Mouse (Mus musculus) inflammation-experienced regulatory T-cells, adult 6 months (primary cell): Measurements from ENCODE around the gene Mgrn1. TPM values are rescaled to one million over a fixed set of nuclear protein-coding genes. Genes with fewer than 3 reads are reported as not detected.
A peak's percentile ranks its signal among the peaks of the same experiment; 100 is the strongest.

Experiments used
- ATAC-seq: one replicate; pipeline ENCODE4 v1.8.0; 2017
- polyA plus RNA-seq, 3 experiments: library from polyadenylated mRNA; unstranded; fragments of 100-300 nt; shearing (Covaris generic); gene quantifications; one replicate each; pipeline ENCODE4 v1.2.1; 2017

Mgrn1 gene
- 10 to 100 TPM; 18.0 to 42.4 (median 35.7) TPM for polyA plus RNA-seq

DNA sequence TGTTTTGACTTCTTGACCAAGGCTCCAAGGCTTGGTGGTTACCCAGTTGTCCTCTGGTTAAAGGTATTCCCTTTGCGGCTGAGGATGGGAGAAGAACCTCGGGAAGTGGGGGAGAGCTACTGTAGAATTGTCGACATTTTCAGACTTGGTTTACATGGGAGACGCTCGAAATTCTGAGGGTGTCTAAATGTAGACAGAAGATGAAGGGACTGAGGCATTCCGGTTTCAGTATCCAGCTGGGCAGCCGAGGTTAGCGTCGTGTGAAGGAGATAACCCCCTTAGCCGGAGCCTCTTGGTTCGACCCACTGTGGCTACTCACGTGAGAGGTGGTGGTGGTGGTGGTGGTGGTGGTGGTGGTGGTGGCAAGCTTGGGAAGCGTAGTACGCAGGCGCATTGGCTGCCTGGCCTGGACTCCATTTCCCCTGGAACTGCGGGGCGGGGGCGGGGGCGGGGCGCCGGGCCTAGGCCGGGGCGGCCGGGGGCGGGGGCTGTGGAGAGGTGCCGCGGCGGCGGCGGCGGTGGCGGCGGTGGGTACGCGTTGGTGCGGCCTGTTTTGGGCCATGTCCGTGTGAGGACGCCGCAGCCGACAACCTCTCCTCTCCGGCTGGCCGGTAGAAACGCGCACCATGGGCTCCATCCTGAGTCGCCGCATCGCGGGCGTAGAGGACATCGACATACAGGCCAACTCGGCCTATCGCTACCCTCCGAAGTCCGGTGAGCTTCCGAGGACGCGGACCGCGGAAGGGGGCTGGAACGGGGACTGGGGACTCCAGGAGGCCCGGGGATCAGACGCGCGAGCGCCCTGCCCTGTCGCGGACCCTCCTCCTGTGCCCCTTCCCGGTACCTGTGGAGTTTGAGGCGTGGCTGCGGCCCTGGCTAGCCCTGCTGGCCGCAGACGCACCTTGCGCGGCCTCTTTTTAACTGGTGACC is at the start of gene Mgrn1:
Gene Mgrn1 (plus strand): TSS at position 490 of the 930 bp plus-strand sequence.
- ATAC-seq: peak; percentile 56

GRCm38 (mm10) chr16:4837631-4838030 is 48.4 kb upstream of the Mgrn1 start:
- ATAC-seq: no peak

GRCm38 (mm10) chr16:4839552-4839951 is 46.5 kb upstream of the Mgrn1 start:
- ATAC-seq: no peak

- no peak for ATAC-seq
Measured at GRCm38 (mm10) chr16:4840231-4840630, 45.8 kb upstream of the Mgrn1 start.

DNA sequence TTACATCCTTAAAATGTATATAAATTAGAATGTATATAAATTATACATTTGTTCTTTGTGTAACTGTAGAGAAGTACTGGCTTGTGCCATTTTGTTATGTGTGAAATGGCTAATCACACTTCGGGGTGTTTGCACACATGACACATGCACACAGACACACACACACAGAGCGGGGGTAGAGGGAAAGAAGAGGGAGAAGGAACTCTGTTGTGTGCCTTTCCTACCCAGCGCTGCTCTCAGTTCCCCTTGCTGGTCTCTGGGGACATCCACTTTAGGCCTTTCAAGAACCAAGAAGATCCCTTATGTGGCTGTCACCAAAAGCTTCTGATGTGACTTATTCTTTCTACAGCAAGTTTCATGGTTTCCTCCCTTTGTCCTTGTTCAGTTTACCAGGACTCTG is 39.0 kb upstream of the Mgrn1 start:
- no peak for ATAC-seq

GRCm38 (mm10) chr16:4848090-4848489 is 38.0 kb upstream of the Mgrn1 start:
- no peak for ATAC-seq

- no peak for ATAC-seq
Measured at GRCm38 (mm10) chr16:4850361-4850760, 35.7 kb upstream of the Mgrn1 start.

GRCm38 (mm10) chr16:4850938-4851628 is 35.0 kb upstream of the Mgrn1 start:
- ATAC-seq: no peak

GRCm38 (mm10) chr16:4855046-4855650 is 30.9 kb upstream of the Mgrn1 start:
- ATAC-seq: no peak

DNA sequence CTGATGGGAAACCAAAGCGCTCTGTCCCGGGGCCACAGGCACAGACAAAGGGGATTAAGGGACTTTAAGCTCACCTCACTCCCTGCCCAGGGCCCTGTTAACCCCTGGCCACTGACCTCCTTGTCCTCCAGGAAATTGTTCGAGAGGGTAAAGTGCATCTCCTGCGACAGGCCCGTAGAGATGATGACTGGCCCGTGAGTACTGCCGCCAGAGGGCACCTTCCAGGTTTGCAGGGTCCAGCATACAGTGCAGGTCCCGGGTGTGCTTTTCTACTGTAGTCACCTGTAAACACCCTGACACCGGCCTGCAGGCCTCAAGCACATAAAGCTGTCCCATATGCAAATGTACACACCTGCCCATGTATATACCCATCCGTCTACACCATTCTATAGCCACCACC is 24.7 kb upstream of the Mgrn1 start:
- ATAC-seq: no peak

DNA sequence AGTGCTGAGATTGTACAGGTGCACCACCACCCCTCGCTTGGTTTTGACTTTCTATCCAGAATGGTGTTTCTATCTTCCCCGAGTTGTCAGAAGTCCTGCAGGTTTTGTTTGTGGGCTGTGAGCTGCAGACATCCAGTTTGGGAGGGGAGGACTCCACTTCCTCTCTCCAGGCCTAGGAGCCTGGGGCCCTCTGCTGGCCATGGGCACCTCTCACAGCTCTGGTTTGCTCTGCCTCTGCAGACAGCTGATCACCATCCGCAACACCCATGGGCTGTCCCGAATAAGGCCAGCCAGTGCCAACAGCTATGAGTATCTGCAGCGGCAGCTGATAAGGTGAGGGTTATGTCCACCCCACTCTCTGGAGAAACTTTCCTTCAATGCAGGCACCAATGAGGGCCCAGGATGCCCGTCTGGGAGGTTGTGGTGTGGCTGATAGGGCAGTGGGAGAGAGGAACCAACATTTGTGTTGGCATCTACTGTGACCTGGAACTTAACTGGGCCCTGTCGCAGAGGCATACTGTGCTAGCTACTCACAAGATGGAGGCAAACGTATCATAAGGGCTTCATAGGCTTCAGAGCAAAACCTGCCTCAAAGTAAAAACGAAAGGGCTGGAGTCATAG is 23.1 kb upstream of the Mgrn1 start:
- peak; percentile 79 for ATAC-seq

DNA sequence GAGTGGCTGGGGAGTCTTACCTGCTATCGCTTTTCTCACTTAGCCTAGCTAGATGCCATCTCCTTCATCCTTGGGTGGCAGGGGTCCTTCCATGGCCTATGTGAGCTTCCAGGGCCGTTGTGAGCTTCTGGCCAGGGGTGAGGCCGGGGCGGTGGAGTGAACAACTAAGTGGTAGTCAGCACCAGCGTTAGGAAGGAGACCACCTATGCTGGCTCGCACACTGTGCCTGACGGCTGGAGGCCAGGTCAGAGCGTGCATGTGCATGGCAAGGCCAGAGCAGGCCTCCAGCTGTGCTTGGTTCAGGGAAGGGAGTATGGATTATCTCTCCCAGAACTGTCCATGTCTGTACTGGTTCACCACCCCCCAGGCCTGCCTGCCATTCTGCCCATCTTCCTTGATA is 22.3 kb upstream of the Mgrn1 start:
- no peak for ATAC-seq

- ATAC-seq: no peak
Measured at GRCm38 (mm10) chr16:4866101-4866695, 19.9 kb upstream of the Mgrn1 start.

- no peak for ATAC-seq
Measured at GRCm38 (mm10) chr16:4870490-4870889, 15.6 kb upstream of the Mgrn1 start.

DNA sequence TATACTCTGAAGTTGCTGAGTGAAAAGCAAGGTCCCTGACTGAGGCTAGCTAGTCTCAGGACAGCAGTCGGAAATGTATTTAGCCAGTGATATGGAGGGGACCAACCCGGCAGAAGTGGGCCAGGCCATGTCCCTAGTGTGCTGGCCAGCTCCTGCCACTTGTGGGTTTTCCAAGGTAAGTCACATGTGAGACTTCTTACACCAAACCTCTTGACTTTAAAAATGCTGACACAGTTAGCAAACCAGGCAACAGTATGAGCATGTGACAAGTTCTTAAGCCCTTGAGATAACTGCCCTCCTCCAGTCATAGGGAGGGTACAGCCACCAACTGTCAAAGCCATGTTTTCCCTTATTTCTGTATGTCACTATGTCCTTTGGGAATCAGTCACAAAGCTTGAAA is 14.1 kb upstream of the Mgrn1 start:
- ATAC-seq: no peak

GRCm38 (mm10) chr16:4875198-4876032 is 10.6 kb upstream of the Mgrn1 start:
- ATAC-seq: no peak

- ATAC-seq: no peak
Measured at GRCm38 (mm10) chr16:4876033-4876680, 9.9 kb upstream of the Mgrn1 start.

GRCm38 (mm10) chr16:4877195-4877594 is 8.9 kb upstream of the Mgrn1 start:
- no peak for ATAC-seq

DNA sequence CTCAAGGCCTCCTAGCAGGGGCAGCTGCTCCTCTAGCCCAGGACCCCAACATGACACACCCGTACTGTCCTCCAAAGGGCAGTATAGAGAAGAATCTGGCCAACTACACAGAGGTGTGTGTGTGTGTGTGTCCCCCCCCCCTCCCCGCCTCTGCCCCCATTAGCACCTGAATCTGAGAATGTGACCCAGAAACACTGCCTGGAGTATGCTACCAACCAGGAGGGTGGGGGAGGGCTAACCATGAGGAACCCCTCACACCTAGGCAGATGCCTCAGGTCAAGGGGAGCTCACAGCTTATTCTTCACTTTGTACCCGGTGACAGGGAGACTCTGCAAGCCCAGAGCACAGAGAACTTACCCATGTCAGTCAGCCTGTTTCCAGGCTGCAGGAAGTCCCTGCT is 8.3 kb upstream of the Mgrn1 start:
- ATAC-seq: no peak

- ATAC-seq: peak; percentile 12
Measured at GRCm38 (mm10) chr16:4878192-4878885, 7.7 kb upstream of the Mgrn1 start.
